Mouse (Mus musculus): ENCODE measurements around the gene Gm28230.

Gm28230 gene

GRCm38 (mm10) chr2:74726551-74726950 lies at the start of gene Gm28230:
Gene Gm28230 (plus strand): TSS chr2:74726728.
- peak; percentile 83 for DNase-seq

GRCm38 (mm10) chr2:74677106-74677505 lies 49.4 kb upstream of the Gm28230 start:
- DNase-seq = peak; percentile 65

- peak; percentile 52 for DNase-seq
Measured at GRCm38 (mm10) chr2:74678891-74679595, 47.5 kb upstream of the Gm28230 start, which contains the start of gene Hoxd11. Gene Hoxd11 (plus strand): TSS chr2:74679557.

- DNase-seq = peak; percentile 79
Measured at GRCm38 (mm10) chr2:74679596-74679971, 46.9 kb upstream of the Gm28230 start.

- DNase-seq = no peak
Measured at GRCm38 (mm10) chr2:74679980-74680379, 46.5 kb upstream of the Gm28230 start.

- peak; percentile 53 for DNase-seq
Measured at GRCm38 (mm10) chr2:74680561-74681398, 45.7 kb upstream of the Gm28230 start.

GRCm38 (mm10) chr2:74681594-74682531 lies 44.7 kb upstream of the Gm28230 start:
- peak; percentile 89 for DNase-seq

- DNase-seq = peak; percentile 76
Measured at GRCm38 (mm10) chr2:74682796-74683195, 43.7 kb upstream of the Gm28230 start.

- peak; percentile 82 for DNase-seq
Measured at GRCm38 (mm10) chr2:74683471-74683951, 43.0 kb upstream of the Gm28230 start.

GRCm38 (mm10) chr2:74684106-74684505 lies 42.4 kb upstream of the Gm28230 start:
- DNase-seq = no peak

GRCm38 (mm10) chr2:74685059-74685603 lies 41.4 kb upstream of the Gm28230 start:
- DNase-seq = peak; percentile 28

- peak; percentile 82 for DNase-seq
Measured at GRCm38 (mm10) chr2:74686301-74686987, 40.1 kb upstream of the Gm28230 start.

- peak; percentile 79 for DNase-seq
Measured at GRCm38 (mm10) chr2:74686988-74687697, 39.4 kb upstream of the Gm28230 start.

GRCm38 (mm10) chr2:74687698-74688555 lies 38.6 kb upstream of the Gm28230 start:
- peak; percentile 87 for DNase-seq

GRCm38 (mm10) chr2:74688795-74689573 lies 37.5 kb upstream of the Gm28230 start:
- DNase-seq = peak; percentile 73

GRCm38 (mm10) chr2:74689574-74690337 lies 36.8 kb upstream of the Gm28230 start:
- DNase-seq = peak; percentile 76

- no peak for DNase-seq
Measured at GRCm38 (mm10) chr2:74690338-74690716, 36.2 kb upstream of the Gm28230 start.
